ENCODE assay signal across 23 mouse cellular contexts in genomic region chr7:101902846-101903245, GRCm38 (mm10). TPM values are rescaled to one million over a fixed set of nuclear protein-coding genes. Genes with fewer than 3 reads are reported as not detected.
A peak's percentile ranks its signal among the peaks of the same experiment; 100 is the strongest.
DNase-seq lines count a peak whose midpoint lies in the region; ATAC-seq and TF ChIP-seq lines count a peak whose summit lies in the region.
"Had no signal": no experiment of that assay in that cellular context is flagged by ENCODE, and none has a peak within 500 bp of the region (broad histone marks: within the 10 kb centered on the region; RNA-seq: fewer than 3 reads in every experiment).

No protein-coding gene starts in this region.

- H3K4me2 ChIP-seq in liver, postnatal 0 days (ENCODE audit: low read depth, low read length) = no peak overlapping the region
- no peak overlapping the region for H3K4me2 ChIP-seq in liver, embryonic 12.5 days
- H3K4me2 ChIP-seq in stomach, postnatal 0 days (replicated peaks; ENCODE audit: low read depth) = no peak overlapping the region
- H3K4me2 ChIP-seq: embryonic facial prominence, embryonic 13.5 days; forebrain, embryonic 15.5 days; hindbrain, embryonic 12.5 days; intestine, embryonic 15.5 days; kidney, embryonic 15.5 days; lung, embryonic 15.5 days; midbrain, embryonic 13.5 days had no signal

- DNase-seq in gastrocnemius, adult 2 months = no peak
- no peak for DNase-seq in gastrocnemius, adult 18-20 months (ENCODE audit: low spot score)
- DNase-seq in liver, postnatal 0 days = no peak
- DNase-seq in stomach, postnatal 0 days (ENCODE audit: low spot score) = no peak
- no peak for DNase-seq in left cerebral cortex, postnatal 25 days (ENCODE audit: low spot score in 2 of 2)
- DNase-seq: adrenal gland, adult 2 months; cerebellum, adult 2 months; heart, postnatal 10 days; left cerebral cortex, postnatal 4 days; thymus, adult 2 months had no signal

- no peak for ATAC-seq in liver, postnatal 0 days
- no peak for ATAC-seq in liver, embryonic 12.5 days
- ATAC-seq in stomach, postnatal 0 days (ENCODE audit: low FRiP score, low TSS enrichment) = no peak
- ATAC-seq: forebrain, embryonic 15.5 days; intestine, embryonic 15.5 days; midbrain, embryonic 13.5 days had no signal

- H3K9me3 ChIP-seq in liver, postnatal 0 days (ENCODE audit: low read length) = no peaks in the 10 kb centered on the region
- H3K9me3 ChIP-seq in liver, embryonic 12.5 days (replicated peaks) = no peaks in the 10 kb centered on the region
- no peaks in the 10 kb centered on the region for H3K9me3 ChIP-seq in ES-Bruce4 (replicated peaks; ENCODE audit: control insufficient read depth, insufficient read depth, low read length, poor library complexity, severe bottlenecking)
- H3K9me3 ChIP-seq in stomach, postnatal 0 days (ENCODE audit: control insufficient read depth, low read length) = no peaks in the 10 kb centered on the region
- H3K9me3 ChIP-seq: embryonic facial prominence, embryonic 13.5 days; forebrain, embryonic 15.5 days; heart, embryonic 10.5 days; intestine, embryonic 15.5 days; kidney, embryonic 15.5 days; lung, embryonic 15.5 days; midbrain, embryonic 13.5 days had no signal

- no peaks in the 10 kb centered on the region for H3K27me3 ChIP-seq in liver, postnatal 0 days (ENCODE audit: insufficient read depth, low read length)
- no peaks in the 10 kb centered on the region for H3K27me3 ChIP-seq in liver, embryonic 12.5 days (replicated peaks)
- no peaks in the 10 kb centered on the region for H3K27me3 ChIP-seq in ES-Bruce4 (ENCODE audit: control insufficient read depth, insufficient read depth, low read length, poor library complexity, severe bottlenecking)
- H3K27me3 ChIP-seq in stomach, postnatal 0 days (ENCODE audit: control insufficient read depth, insufficient read depth, low read length) = no peaks in the 10 kb centered on the region
- H3K27me3 ChIP-seq: embryonic facial prominence, embryonic 13.5 days; forebrain, embryonic 15.5 days; hindbrain, embryonic 12.5 days; intestine, embryonic 15.5 days; kidney, embryonic 15.5 days; lung, embryonic 15.5 days; midbrain, embryonic 13.5 days had no signal

- no peaks in the 10 kb centered on the region for H3K36me3 ChIP-seq in liver, postnatal 0 days (replicated peaks; ENCODE audit: insufficient read depth, low read length)
- peaks cover 48% of the 10 kb centered on the region for H3K36me3 ChIP-seq in liver, embryonic 12.5 days
- peaks cover 12% of the 10 kb centered on the region for H3K36me3 ChIP-seq in ES-Bruce4 (ENCODE audit: control insufficient read depth, insufficient read depth, low read length, poor library complexity, severe bottlenecking)
- no peaks in the 10 kb centered on the region for H3K36me3 ChIP-seq in stomach, postnatal 0 days (ENCODE audit: control insufficient read depth, insufficient read depth, low read length)
- H3K36me3 ChIP-seq: intestine, embryonic 15.5 days had no signal

- H3K4me3 ChIP-seq in gastrocnemius, adult 2 months = no peak overlapping the region
- H3K4me3 ChIP-seq in liver, postnatal 0 days (ENCODE audit: low read depth, low read length) = no peak overlapping the region
- no peak overlapping the region for H3K4me3 ChIP-seq in liver, embryonic 12.5 days
- H3K4me3 ChIP-seq in ES-Bruce4 (ENCODE audit: low read depth, low read length) = no peak overlapping the region
- H3K4me3 ChIP-seq in stomach, postnatal 0 days (ENCODE audit: low read depth, low read length) = no peak overlapping the region
- H3K4me3 ChIP-seq: embryonic facial prominence, embryonic 13.5 days; forebrain, embryonic 15.5 days; heart, embryonic 10.5 days; hindbrain, embryonic 12.5 days; intestine, embryonic 15.5 days; kidney, embryonic 15.5 days; lung, embryonic 15.5 days; midbrain, embryonic 13.5 days had no signal

- TF ChIP-seq CTCF in gastrocnemius, adult 2 months (IDR thresholded peaks at IDR 0.05) = peak; percentile 15; the same call in 1 of the 2 replicates
- peak; percentile 33; the same call in 1 of the 2 replicates for TF ChIP-seq CTCF in liver, postnatal 0 days (IDR thresholded peaks at IDR 0.05; ENCODE audit: low read depth)
- peak; percentile 23 for TF ChIP-seq CTCF in ES-Bruce4 (IDR thresholded peaks at IDR 0.05; ENCODE audit: low read depth, low read length)
- peak; percentile 39; the same call in 1 of the 2 replicates for TF ChIP-seq CTCF in stomach, postnatal 0 days (IDR thresholded peaks at IDR 0.05; ENCODE audit: low read depth)

- TF ChIP-seq POLR2A in ES-Bruce4 (IDR thresholded peaks at IDR 0.05; ENCODE audit: insufficient read depth, low read length) = no peak

- peaks cover 26% of the 10 kb centered on the region for H3K4me1 ChIP-seq in liver, postnatal 0 days (ENCODE audit: insufficient read depth)
- peaks cover 24% of the 10 kb centered on the region for H3K4me1 ChIP-seq in liver, embryonic 12.5 days
- H3K4me1 ChIP-seq in ES-Bruce4 (ENCODE audit: control insufficient read depth, insufficient read depth, low read length) = no peaks in the 10 kb centered on the region
- H3K4me1 ChIP-seq in stomach, postnatal 0 days (replicated peaks; ENCODE audit: control insufficient read depth, insufficient read depth) = peaks cover 5% of the 10 kb centered on the region

- no peak overlapping the region for H3K9ac ChIP-seq in liver, postnatal 0 days (replicated peaks)
- no peak overlapping the region for H3K9ac ChIP-seq in liver, embryonic 12.5 days
- no peak overlapping the region for H3K9ac ChIP-seq in ES-Bruce4 (ENCODE audit: low read depth, poor library complexity, severe bottlenecking)
- H3K9ac ChIP-seq in stomach, postnatal 0 days (ENCODE audit: low read length) = no peak overlapping the region
- H3K9ac ChIP-seq: embryonic facial prominence, embryonic 13.5 days; forebrain, embryonic 15.5 days; hindbrain, embryonic 12.5 days; intestine, embryonic 15.5 days; kidney, embryonic 15.5 days; lung, embryonic 15.5 days; midbrain, embryonic 13.5 days had no signal

- H3K27ac ChIP-seq in gastrocnemius, adult 2 months = no peak overlapping the region
- H3K27ac ChIP-seq in liver, postnatal 0 days (ENCODE audit: low read depth) = no peak overlapping the region
- no peak overlapping the region for H3K27ac ChIP-seq in liver, embryonic 12.5 days
- no peak overlapping the region for H3K27ac ChIP-seq in ES-Bruce4 (ENCODE audit: insufficient read depth, low read length)
- no peak overlapping the region for H3K27ac ChIP-seq in stomach, postnatal 0 days (replicated peaks)
- H3K27ac ChIP-seq: embryonic facial prominence, embryonic 13.5 days; forebrain, embryonic 15.5 days; heart, embryonic 10.5 days; hindbrain, embryonic 12.5 days; intestine, embryonic 15.5 days; kidney, embryonic 15.5 days; lung, embryonic 15.5 days; midbrain, embryonic 13.5 days had no signal

- no peak for TF ChIP-seq EP300 in liver, postnatal 0 days (IDR thresholded peaks at IDR 0.05; ENCODE audit: low read depth)
- no peak for TF ChIP-seq EP300 in ES-Bruce4 (IDR thresholded peaks at IDR 0.05; ENCODE audit: insufficient read depth, low read depth, low read length)
- no peak for TF ChIP-seq EP300 in stomach, postnatal 0 days (optimal IDR thresholded peaks at IDR 0.05)

- intact Hi-C loops in gastrocnemius, adult 2 months (cut with DNase I) = no loop called here
- intact Hi-C loops in left cerebral cortex, postnatal 25 days (cut with DNase I) = no loop called here

RNA-seq across cellular contexts. Expression of gene Lamtor1, which starts 2.9 kb away (rescaled TPM):
- 100 to 1,000 TPM in 1 of 2 experiments, 10 to 100 TPM in 1; 93.2 to 107 TPM for total RNA-seq in gastrocnemius, adult 2 months (2021)
- total RNA-seq in gastrocnemius, adult 18-20 months (2021) = 100 to 1,000 TPM; 104 to 108 TPM
- 61.5 and 62.2 TPM in 2 replicates for polyA plus RNA-seq in liver, postnatal 0 days (2015; fragmentation: Nextera tagmentation; extraction: Ambion mirVana)
- polyA plus RNA-seq in liver, embryonic 12.5 days (2016; fragmentation: Nextera tagmentation; extraction: Ambion mirVana) = 82.3 and 82.5 TPM in 2 replicates
- 80.9 and 85.9 TPM in 2 replicates for polyA plus RNA-seq in ES-Bruce4 (2011; ENCODE audit: insufficient read depth, insufficient read length, low read depth, missing spikeins)
- 119 and 122 TPM in 2 replicates for polyA plus RNA-seq in stomach, postnatal 0 days (2015; fragmentation: Nextera tagmentation; extraction: Ambion mirVana)
- 10 to 100 TPM; 97.2 to 99.6 TPM for total RNA-seq in left cerebral cortex, postnatal 25 days (2021)

RNA-seq across cellular contexts. Expression of gene Tomt, which starts 3.3 kb away (rescaled TPM):
- not detected for total RNA-seq in gastrocnemius, adult 2 months (2021)
- not detected for total RNA-seq in gastrocnemius, adult 18-20 months (2021)
- polyA plus RNA-seq in liver, postnatal 0 days (2015; fragmentation: Nextera tagmentation; extraction: Ambion mirVana) = 0.09 and 0.12 TPM in 2 replicates
- polyA plus RNA-seq in liver, embryonic 12.5 days (2016; fragmentation: Nextera tagmentation; extraction: Ambion mirVana) = 0.14 and 0.30 TPM in 2 replicates
- not detected in 2 replicates for polyA plus RNA-seq in ES-Bruce4 (2011; ENCODE audit: insufficient read depth, insufficient read length, low read depth, missing spikeins)
- 0.15 TPM in 1 of 2 replicates, not detected in the other for polyA plus RNA-seq in stomach, postnatal 0 days (2015; fragmentation: Nextera tagmentation; extraction: Ambion mirVana)
- total RNA-seq in left cerebral cortex, postnatal 25 days (2021) = under 1 TPM; 0.11 to 0.14 TPM
- total RNA-seq: adrenal gland, adult 2 months; heart, postnatal 10 days; left cerebral cortex, adult 18-20 months; left cerebral cortex, postnatal 4 days; liver, adult 2 months; megakaryocyte progenitor cell, adult 5-6 weeks had no signal
- polyA plus RNA-seq: adrenal gland, adult 2 months had no signal

RNA-seq across cellular contexts. Expression of gene Lrrc51, which starts 30.8 kb away (rescaled TPM):
- 1 to 10 TPM; 4.1 to 4.2 TPM for total RNA-seq in gastrocnemius, adult 2 months (2021)
- 1 to 10 TPM; 4.0 to 4.3 TPM for total RNA-seq in gastrocnemius, adult 18-20 months (2021)
- 2.5 and 3.1 TPM in 2 replicates for polyA plus RNA-seq in liver, postnatal 0 days (2015; fragmentation: Nextera tagmentation; extraction: Ambion mirVana)
- polyA plus RNA-seq in liver, embryonic 12.5 days (2016; fragmentation: Nextera tagmentation; extraction: Ambion mirVana) = 2.8 and 3.6 TPM in 2 replicates
- polyA plus RNA-seq in ES-Bruce4 (2011; ENCODE audit: insufficient read depth, insufficient read length, low read depth, missing spikeins) = 6.7 and 7.5 TPM in 2 replicates
- 6.8 and 7.0 TPM in 2 replicates for polyA plus RNA-seq in stomach, postnatal 0 days (2015; fragmentation: Nextera tagmentation; extraction: Ambion mirVana)
- total RNA-seq in left cerebral cortex, postnatal 25 days (2021) = 1 to 10 TPM; 5.6 to 6.9 TPM

RNA-seq across cellular contexts. Expression of gene Numa1, which starts 31.1 kb away (rescaled TPM):
- total RNA-seq in gastrocnemius, adult 2 months (2021) = 10 to 100 TPM; 47.1 to 53.6 TPM
- 10 to 100 TPM; 53.5 to 57.4 TPM for total RNA-seq in gastrocnemius, adult 18-20 months (2021)
- 14.1 and 17.2 TPM in 2 replicates for polyA plus RNA-seq in liver, postnatal 0 days (2015; fragmentation: Nextera tagmentation; extraction: Ambion mirVana)
- polyA plus RNA-seq in liver, embryonic 12.5 days (2016; fragmentation: Nextera tagmentation; extraction: Ambion mirVana) = 48.7 and 53.0 TPM in 2 replicates
- polyA plus RNA-seq in ES-Bruce4 (2011; ENCODE audit: insufficient read depth, insufficient read length, low read depth, missing spikeins) = 160 and 170 TPM in 2 replicates
- polyA plus RNA-seq in stomach, postnatal 0 days (2015; fragmentation: Nextera tagmentation; extraction: Ambion mirVana) = 20.7 and 21.9 TPM in 2 replicates
- total RNA-seq in left cerebral cortex, postnatal 25 days (2021) = 10 to 100 TPM; 77.1 to 83.2 TPM

RNA-seq across cellular contexts. Expression of gene Folr1, which starts 32.3 kb away (rescaled TPM):
- 1 to 10 TPM; 2.4 to 2.8 TPM for total RNA-seq in gastrocnemius, adult 2 months (2021)
- 1 to 10 TPM in 1 of 2 experiments, under 1 TPM in 1; 0.89 to 2.8 TPM for total RNA-seq in gastrocnemius, adult 18-20 months (2021)
- 0.63 and 0.92 TPM in 2 replicates for polyA plus RNA-seq in liver, postnatal 0 days (2015; fragmentation: Nextera tagmentation; extraction: Ambion mirVana)
- 0.50 and 0.70 TPM in 2 replicates for polyA plus RNA-seq in liver, embryonic 12.5 days (2016; fragmentation: Nextera tagmentation; extraction: Ambion mirVana)
- 54.6 and 59.8 TPM in 2 replicates for polyA plus RNA-seq in ES-Bruce4 (2011; ENCODE audit: insufficient read depth, insufficient read length, low read depth, missing spikeins)
- polyA plus RNA-seq in stomach, postnatal 0 days (2015; fragmentation: Nextera tagmentation; extraction: Ambion mirVana) = 3.2 and 4.0 TPM in 2 replicates
- 1 to 10 TPM; 3.3 to 5.2 TPM for total RNA-seq in left cerebral cortex, postnatal 25 days (2021)
- total RNA-seq: left cerebral cortex, adult 18-20 months; liver, adult 2 months had no signal
